In the genomic region with DNA sequence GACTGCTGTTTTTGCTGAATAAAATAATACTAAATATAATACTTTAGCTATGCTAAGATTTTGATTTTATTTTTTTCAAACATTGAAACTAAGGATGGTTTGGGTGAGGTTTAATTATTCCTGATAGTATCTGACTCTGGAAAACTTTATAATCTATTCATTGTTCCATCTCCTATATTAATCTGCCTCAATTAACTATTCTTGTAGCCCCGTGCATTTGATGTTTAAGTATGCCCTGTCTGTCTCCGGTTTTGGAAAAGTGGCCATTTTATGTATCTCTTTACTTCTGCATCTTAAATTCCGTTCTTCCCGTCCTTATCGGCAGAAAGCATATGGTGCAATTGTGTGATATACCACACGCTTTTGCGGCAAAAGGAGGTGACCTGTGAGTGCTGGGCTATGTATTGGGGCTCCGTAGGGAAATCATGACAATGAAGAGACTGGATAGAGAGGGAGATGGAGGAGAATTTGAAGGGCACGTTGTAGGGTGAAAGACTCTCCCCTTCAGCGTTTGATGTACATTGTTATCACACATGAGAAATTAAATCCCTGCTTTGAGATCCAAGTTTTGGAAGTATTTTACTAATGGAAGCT, we compare ENCODE assay signal across 9 mouse cellular contexts. TPM values are rescaled to one million over a fixed set of nuclear protein-coding genes. Genes with fewer than 3 reads are reported as not detected.
A peak's percentile ranks its signal among the peaks of the same experiment; 100 is the strongest.
DNase-seq lines count a peak whose midpoint lies in the region; ATAC-seq and TF ChIP-seq lines count a peak whose summit lies in the region.
"Had no signal": no experiment of that assay in that cellular context is flagged by ENCODE, and none has a peak within 500 bp of the region (broad histone marks: within the 10 kb centered on the region; RNA-seq: fewer than 3 reads in every experiment).

No protein-coding gene starts in this region.

- H3ac ChIP-seq in C2C12 (ENCODE audit: control insufficient read depth, insufficient read length, low read depth): no peak overlapping the region

- DNase-seq in MEL-GATA-1-ER (ENCODE audit: extremely low read depth, low read depth): peak; percentile 84
- DNase-seq in forebrain, postnatal 0 days: peak; percentile 57
- no peak for DNase-seq in thymus, postnatal 4 days
- no peak for DNase-seq in frontal cortex, postnatal 14 days (ENCODE audit: low spot score in 2 of 2)
- DNase-seq in layer of hippocampus, adult 9-11 months: no peak
- no peak for DNase-seq in thymus, postnatal 25 days
- DNase-seq: cerebellum, adult 11-12 months had no signal

- peaks cover 46% of the 10 kb centered on the region for H3K79me3 ChIP-seq in C2C12 (ENCODE audit: low read depth)

- peaks cover 3% of the 10 kb centered on the region; the same call in 1 of the 2 replicates for H3K4me1 ChIP-seq in forebrain, postnatal 0 days (ENCODE audit: insufficient read depth)
- H3K4me1 ChIP-seq in liver, embryonic 16.5 days (ENCODE audit: control insufficient read depth, low read depth, low read length): peaks cover 20% of the 10 kb centered on the region

- peak overlapping the region; percentile 51 for H3K4me2 ChIP-seq in forebrain, postnatal 0 days (ENCODE audit: low read depth)
- peak overlapping the region; percentile 100 for H3K4me2 ChIP-seq in liver, embryonic 16.5 days (ENCODE audit: low read depth, low read length)

- peak overlapping the region; percentile 83 for H3K4me3 ChIP-seq in C2C12 (ENCODE audit: insufficient read depth, poor library complexity, severe bottlenecking)
- peak overlapping the region; percentile 96 for H3K4me3 ChIP-seq in forebrain, postnatal 0 days (ENCODE audit: low read depth, low read length)
- H3K4me3 ChIP-seq in liver, embryonic 16.5 days (ENCODE audit: low read depth, low read length): peak overlapping the region; percentile 71

- 3% methylated on average over 10 of the region's 10 CpGs for WGBS in forebrain, postnatal 0 days
- WGBS in liver, embryonic 16.5 days (ENCODE audit: insufficient replicate concordance): 19% methylated on average over 10 of the region's 10 CpGs

- peaks cover 66% of the 10 kb centered on the region for H3K79me2 ChIP-seq in C2C12 (ENCODE audit: control insufficient read depth, insufficient read depth)

- no peaks in the 10 kb centered on the region for H3K9me3 ChIP-seq in forebrain, postnatal 0 days (ENCODE audit: low read length)
- H3K9me3 ChIP-seq in liver, embryonic 16.5 days (replicated peaks; ENCODE audit: control insufficient read depth, low read length): no peaks in the 10 kb centered on the region

- H3K27me3 ChIP-seq in C2C12 (ENCODE audit: control insufficient read depth, insufficient read depth, insufficient read length): no peaks in the 10 kb centered on the region
- no peaks in the 10 kb centered on the region for H3K27me3 ChIP-seq in forebrain, postnatal 0 days (ENCODE audit: insufficient read depth, low read length)
- H3K27me3 ChIP-seq in liver, embryonic 16.5 days (ENCODE audit: control insufficient read depth, insufficient read depth, low read depth, low read length): peaks cover 5% of the 10 kb centered on the region; the same call in 1 of the 2 replicates

- TF ChIP-seq CTCF in C2C12 (IDR thresholded peaks at IDR 0.05; ENCODE audit: control insufficient read depth, insufficient read depth, insufficient read length): no peak
- TF ChIP-seq CTCF in forebrain, postnatal 0 days (IDR thresholded peaks at IDR 0.05; ENCODE audit: low read depth): no peak

- H3K27ac ChIP-seq in forebrain, postnatal 0 days (ENCODE audit: low read depth, low read length): peak overlapping the region; percentile 98
- H3K27ac ChIP-seq in liver, embryonic 16.5 days (ENCODE audit: low read length): no peak overlapping the region

- no peaks in the 10 kb centered on the region for H3K36me3 ChIP-seq in C2C12 (ENCODE audit: control insufficient read depth, insufficient read depth)
- H3K36me3 ChIP-seq in forebrain, postnatal 0 days (ENCODE audit: insufficient read depth): no peaks in the 10 kb centered on the region
- no peaks in the 10 kb centered on the region for H3K36me3 ChIP-seq in liver, embryonic 16.5 days (ENCODE audit: control insufficient read depth, insufficient read depth)

- H3K9ac ChIP-seq in forebrain, postnatal 0 days: peak overlapping the region; percentile 94
- no peak overlapping the region for H3K9ac ChIP-seq in liver, embryonic 16.5 days (ENCODE audit: low read depth, low read length)

- ATAC-seq in forebrain, postnatal 0 days: no peak
- no peak for ATAC-seq in liver, embryonic 16.5 days (ENCODE audit: low read depth)

TF ChIP-seq in C2C12, 6 proteins besides CTCF, POLR2A, EP300 and RAD21:
- no peak for TF ChIP-seq CEBPB (IDR thresholded peaks at IDR 0.05; ENCODE audit: low read depth)
- no peak for TF ChIP-seq MAX (IDR thresholded peaks at IDR 0.05)
- TF ChIP-seq USF1 (IDR thresholded peaks at IDR 0.05; ENCODE audit: low read depth): no peak
- no peak for TF ChIP-seq MYOG (IDR thresholded peaks at IDR 0.05; ENCODE audit: control insufficient read depth, extremely low read depth, insufficient read length)
- TF ChIP-seq MYOD1 (IDR thresholded peaks at IDR 0.05; ENCODE audit: control insufficient read depth, insufficient read length, low read depth): no peak
- no peak for TF ChIP-seq FOSL1 (IDR thresholded peaks at IDR 0.05; ENCODE audit: insufficient read depth, low read length, poor library complexity, severe bottlenecking)
TF ChIP-seq in C2C12: peak in this region for 0.

RNA-seq across cellular contexts. Expression of gene Myh10, which starts 2.2 kb away (rescaled TPM):
- 40.0 TPM for polyA plus RNA-seq in C2C12 (2012; fragmentation: generic; extraction: Trizol)
- 141 and 183 TPM in 2 replicates for total RNA-seq in forebrain, postnatal 0 days (2014; rRNA removed)
- polyA plus RNA-seq in forebrain, postnatal 0 days (2015; fragmentation: Nextera tagmentation; extraction: Ambion mirVana): 50.4 and 68.0 TPM in 2 replicates
- polyA plus RNA-seq in liver, embryonic 16.5 days (2015; fragmentation: Nextera tagmentation; extraction: Ambion mirVana): 13.0 and 13.6 TPM in 2 replicates

Comparison
In these comparisons a context has a peak if more than half of its experiments do, and no peak if none do; other contexts are left out.
1. DNase-seq: peak in MEL-GATA-1-ER (single experiment) and forebrain, postnatal 0 days (single experiment); none in thymus, postnatal 4 days (single experiment), frontal cortex, postnatal 14 days (0 of 2), layer of hippocampus, adult 9-11 months (single experiment) and thymus, postnatal 25 days (single experiment).
2. Peak in every context shown above with its lines, with median percentiles within 50 percentile points of each other: H3K4me3 ChIP-seq.